Comparison of ENCODE assay signal across 26 mouse cellular contexts in the genomic region with DNA sequence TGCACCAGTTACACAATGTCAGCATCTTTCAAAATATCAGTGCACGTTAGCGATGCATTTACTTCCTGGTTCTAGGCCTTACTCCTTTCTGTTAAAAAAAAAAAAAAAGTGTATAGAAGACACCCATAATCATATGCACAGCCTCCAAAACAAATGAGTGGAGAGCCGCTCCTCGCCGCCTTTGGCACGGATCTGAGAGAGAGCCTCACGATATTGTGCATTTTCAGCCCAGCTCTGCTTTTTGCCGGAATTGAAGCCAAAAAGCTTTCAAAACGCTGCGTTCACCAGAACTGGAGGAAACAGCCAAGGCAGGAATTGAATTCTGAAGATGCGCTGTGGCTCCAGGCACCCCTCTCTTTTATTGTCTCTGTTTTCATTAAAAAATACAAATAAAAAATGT. TPM values are rescaled to one million over a fixed set of nuclear protein-coding genes. Genes with fewer than 3 reads are reported as not detected.
DNase-seq lines count a peak whose midpoint lies in the region; ATAC-seq and TF ChIP-seq lines count a peak whose summit lies in the region.
"Had no signal": no experiment of that assay in that cellular context is flagged by ENCODE, and none has a peak within 500 bp of the region (broad histone marks: within the 10 kb centered on the region; RNA-seq: fewer than 3 reads in every experiment).

No protein-coding gene starts in this region.

- H3K9me3 ChIP-seq in forebrain, embryonic 14.5 days (replicated peaks; ENCODE audit: control insufficient read depth, low read length), result no peaks in the 10 kb centered on the region
- no peaks in the 10 kb centered on the region for H3K9me3 ChIP-seq in forebrain, embryonic 11.5 days (ENCODE audit: control insufficient read depth, low read length)
- no peaks in the 10 kb centered on the region for H3K9me3 ChIP-seq in midbrain, postnatal 0 days (ENCODE audit: low read length)
- H3K9me3 ChIP-seq in midbrain, embryonic 16.5 days (replicated peaks; ENCODE audit: control insufficient read depth, low read length, poor library complexity, severe bottlenecking), result no peaks in the 10 kb centered on the region
- no peaks in the 10 kb centered on the region for H3K9me3 ChIP-seq in forebrain, embryonic 16.5 days (ENCODE audit: control insufficient read depth, low read length)
- H3K9me3 ChIP-seq in kidney, embryonic 14.5 days (ENCODE audit: control insufficient read depth, low read length), result no peaks in the 10 kb centered on the region
- H3K9me3 ChIP-seq: embryonic facial prominence, embryonic 13.5 days; heart, embryonic 15.5 days; hindbrain, embryonic 15.5 days had no signal

- H3K4me2 ChIP-seq in forebrain, embryonic 14.5 days (ENCODE audit: low read length), result no peak overlapping the region
- H3K4me2 ChIP-seq in forebrain, embryonic 11.5 days (ENCODE audit: low read depth, low read length, severe bottlenecking), result no peak overlapping the region
- no peak overlapping the region for H3K4me2 ChIP-seq in midbrain, postnatal 0 days (ENCODE audit: low read depth, low read length, poor library complexity, severe bottlenecking)
- no peak overlapping the region for H3K4me2 ChIP-seq in midbrain, embryonic 16.5 days (ENCODE audit: low read length)
- H3K4me2 ChIP-seq in forebrain, embryonic 16.5 days (ENCODE audit: low read length), result peak overlapping the region; percentile 20; the same call in 1 of the 2 replicates
- no peak overlapping the region for H3K4me2 ChIP-seq in kidney, embryonic 14.5 days (replicated peaks; ENCODE audit: low read depth, low read length)
- H3K4me2 ChIP-seq: embryonic facial prominence, embryonic 13.5 days; heart, embryonic 11.5 days; heart, embryonic 15.5 days; hindbrain, embryonic 15.5 days had no signal

- peaks cover 3% of the 10 kb centered on the region for H3K4me1 ChIP-seq in forebrain, embryonic 14.5 days (ENCODE audit: control insufficient read depth, insufficient read depth, low read length)
- H3K4me1 ChIP-seq in forebrain, embryonic 11.5 days (replicated peaks; ENCODE audit: control insufficient read depth, insufficient read depth, low read length), result no peaks in the 10 kb centered on the region
- H3K4me1 ChIP-seq in midbrain, postnatal 0 days (ENCODE audit: insufficient read depth, low read length), result no peaks in the 10 kb centered on the region
- H3K4me1 ChIP-seq in midbrain, embryonic 16.5 days (ENCODE audit: control insufficient read depth, insufficient read depth, low read length), result no peaks in the 10 kb centered on the region
- H3K4me1 ChIP-seq in forebrain, embryonic 16.5 days (replicated peaks; ENCODE audit: control insufficient read depth, insufficient read depth, low read length), result peaks cover 14% of the 10 kb centered on the region
- no peaks in the 10 kb centered on the region for H3K4me1 ChIP-seq in kidney, embryonic 14.5 days (ENCODE audit: control insufficient read depth, insufficient read depth, low read length)
- H3K4me1 ChIP-seq: embryonic facial prominence, embryonic 13.5 days; hindbrain, embryonic 15.5 days had no signal

- H3K36me3 ChIP-seq in forebrain, embryonic 14.5 days (ENCODE audit: control insufficient read depth, insufficient read depth, low read length), result no peaks in the 10 kb centered on the region
- H3K36me3 ChIP-seq in forebrain, embryonic 11.5 days (ENCODE audit: control insufficient read depth, insufficient read depth, low read length), result no peaks in the 10 kb centered on the region
- no peaks in the 10 kb centered on the region for H3K36me3 ChIP-seq in midbrain, postnatal 0 days (ENCODE audit: insufficient read depth, low read length)
- no peaks in the 10 kb centered on the region for H3K36me3 ChIP-seq in midbrain, embryonic 16.5 days (ENCODE audit: control insufficient read depth, insufficient read depth, low read length)
- H3K36me3 ChIP-seq in forebrain, embryonic 16.5 days (ENCODE audit: control insufficient read depth, insufficient read depth), result no peaks in the 10 kb centered on the region
- no peaks in the 10 kb centered on the region for H3K36me3 ChIP-seq in kidney, embryonic 14.5 days (ENCODE audit: control insufficient read depth, insufficient read depth, low read length)
- H3K36me3 ChIP-seq: embryonic facial prominence, embryonic 13.5 days; heart, embryonic 15.5 days; hindbrain, embryonic 15.5 days had no signal

- H3K27me3 ChIP-seq in forebrain, embryonic 14.5 days (replicated peaks; ENCODE audit: control insufficient read depth, insufficient read depth, low read length), result peaks cover 17% of the 10 kb centered on the region; the same call in 1 of the 2 replicates
- peaks cover 6% of the 10 kb centered on the region for H3K27me3 ChIP-seq in forebrain, embryonic 11.5 days (ENCODE audit: control insufficient read depth, insufficient read depth, low read length)
- H3K27me3 ChIP-seq in midbrain, postnatal 0 days (ENCODE audit: insufficient read depth, low read length), result peaks cover 5% of the 10 kb centered on the region
- H3K27me3 ChIP-seq in midbrain, embryonic 16.5 days (ENCODE audit: control insufficient read depth, insufficient read depth, low read depth, low read length), result peaks cover 6% of the 10 kb centered on the region
- peaks cover 4% of the 10 kb centered on the region; the same call in 1 of the 2 replicates for H3K27me3 ChIP-seq in forebrain, embryonic 16.5 days (replicated peaks; ENCODE audit: control insufficient read depth, insufficient read depth, low read length)
- no peaks in the 10 kb centered on the region; the same call in 1 of the 2 replicates for H3K27me3 ChIP-seq in kidney, embryonic 14.5 days (ENCODE audit: control insufficient read depth, insufficient read depth, low read length)

- peak; percentile 46; the same call in 1 of the 2 replicates for ATAC-seq in forebrain, embryonic 14.5 days
- ATAC-seq in forebrain, embryonic 11.5 days (replicated peaks; ENCODE audit: low FRiP score), result no peak
- ATAC-seq in midbrain, postnatal 0 days (ENCODE audit: low FRiP score), result no peak
- no peak for ATAC-seq in midbrain, embryonic 16.5 days
- peak; percentile 56 for ATAC-seq in forebrain, embryonic 16.5 days
- no peak for ATAC-seq in kidney, embryonic 14.5 days (ENCODE audit: low FRiP score, low TSS enrichment)
- ATAC-seq: activated CD4-positive, CD25-positive, alpha-beta regulatory T cell, adult 4 months; Patski had no signal

- WGBS in forebrain, embryonic 14.5 days, result 50% methylated on average over 11 of the region's 11 CpGs
- WGBS in forebrain, embryonic 11.5 days, result 92% methylated on average over 11 of the region's 11 CpGs
- 56% methylated on average over 11 of the region's 11 CpGs for WGBS in midbrain, postnatal 0 days
- WGBS in midbrain, embryonic 16.5 days, result 65% methylated on average over 11 of the region's 11 CpGs
- WGBS in forebrain, embryonic 16.5 days, result 28% methylated on average over 11 of the region's 11 CpGs
- WGBS in kidney, embryonic 14.5 days, result 91% methylated on average over 11 of the region's 11 CpGs

- no peak overlapping the region for H3K4me3 ChIP-seq in forebrain, embryonic 14.5 days (ENCODE audit: low read depth, low read length)
- H3K4me3 ChIP-seq in forebrain, embryonic 11.5 days (ENCODE audit: low read depth, low read length), result no peak overlapping the region
- H3K4me3 ChIP-seq in midbrain, postnatal 0 days (ENCODE audit: low read depth, low read length), result no peak overlapping the region
- H3K4me3 ChIP-seq in midbrain, embryonic 16.5 days (ENCODE audit: low read depth, low read length), result no peak overlapping the region
- no peak overlapping the region for H3K4me3 ChIP-seq in forebrain, embryonic 16.5 days (replicated peaks; ENCODE audit: low read length)
- no peak overlapping the region for H3K4me3 ChIP-seq in kidney, embryonic 14.5 days (ENCODE audit: low read length)
- H3K4me3 ChIP-seq: embryonic facial prominence, embryonic 13.5 days; heart, adult 2 months; heart, embryonic 15.5 days; hindbrain, embryonic 15.5 days had no signal

- intact Hi-C loops in left cerebral cortex, postnatal 14 days (cut with DNase I), result no loop called here
- intact Hi-C loops in left cerebral cortex, postnatal 10 days (cut with DNase I), result no loop called here

- no peak overlapping the region for H3K9ac ChIP-seq in forebrain, embryonic 14.5 days (ENCODE audit: low read length)
- H3K9ac ChIP-seq in forebrain, embryonic 11.5 days (ENCODE audit: low read length), result no peak overlapping the region
- no peak overlapping the region for H3K9ac ChIP-seq in midbrain, postnatal 0 days (replicated peaks; ENCODE audit: low read length, poor library complexity, severe bottlenecking)
- H3K9ac ChIP-seq in midbrain, embryonic 16.5 days (ENCODE audit: low read depth, low read length), result no peak overlapping the region
- peak overlapping the region; percentile 24; the same call in 1 of the 2 replicates for H3K9ac ChIP-seq in forebrain, embryonic 16.5 days (replicated peaks; ENCODE audit: low read depth, low read length)
- no peak overlapping the region for H3K9ac ChIP-seq in kidney, embryonic 14.5 days (ENCODE audit: low read depth, low read length)
- H3K9ac ChIP-seq: embryonic facial prominence, embryonic 13.5 days; heart, embryonic 15.5 days; hindbrain, embryonic 15.5 days had no signal

- no peak for TF ChIP-seq CTCF in midbrain, postnatal 0 days (IDR thresholded peaks at IDR 0.05)

- peak; percentile 73 for DNase-seq in forebrain, embryonic 14.5 days (ENCODE audit: low spot score)
- DNase-seq in forebrain, embryonic 11.5 days (ENCODE audit: low spot score), result no peak
- peak; percentile 23 to 28 for DNase-seq in left cerebral cortex, postnatal 14 days (ENCODE audit: low spot score in 2 of 2)
- DNase-seq in left cerebral cortex, postnatal 10 days (ENCODE audit: extremely low spot score in 1 of 2, low spot score in 2 of 2), result no peak
- DNase-seq in midbrain, postnatal 0 days (ENCODE audit: low spot score), result peak; percentile 44
- DNase-seq: adrenal gland, postnatal 14 days; gastrocnemius, postnatal 14 days; heart, adult 2 months; heart, postnatal 14 days; kidney, adult 11 months had no signal

- no peak overlapping the region for H3K27ac ChIP-seq in forebrain, embryonic 14.5 days (ENCODE audit: low read depth, low read length)
- no peak overlapping the region for H3K27ac ChIP-seq in forebrain, embryonic 11.5 days (ENCODE audit: low read depth, low read length)
- no peak overlapping the region for H3K27ac ChIP-seq in midbrain, postnatal 0 days (ENCODE audit: low read depth, low read length)
- H3K27ac ChIP-seq in midbrain, embryonic 16.5 days (ENCODE audit: low read length), result no peak overlapping the region
- peak overlapping the region; percentile 52 for H3K27ac ChIP-seq in forebrain, embryonic 16.5 days (ENCODE audit: low read length)
- H3K27ac ChIP-seq in kidney, embryonic 14.5 days (ENCODE audit: low read depth, low read length), result no peak overlapping the region
- H3K27ac ChIP-seq: embryonic facial prominence, embryonic 13.5 days; heart, adult 2 months; heart, embryonic 15.5 days; hindbrain, embryonic 15.5 days had no signal

RNA-seq across cellular contexts. Expression of a gene that starts 48.2 kb away (rescaled TPM):
- 5.7 and 6.1 TPM in 2 replicates for polyA plus RNA-seq in forebrain, embryonic 14.5 days (2014; fragmentation: Nextera tagmentation; extraction: Ambion mirVana)
- 11.3 and 12.4 TPM in 2 replicates for polyA plus RNA-seq in forebrain, embryonic 11.5 days (2014; fragmentation: Nextera tagmentation; extraction: Ambion mirVana)
- total RNA-seq in left cerebral cortex, postnatal 14 days (2021), result 10 to 100 TPM in 1 of 2 experiments, 1 to 10 TPM in 1; 6.1 to 10.4 TPM
- 1 to 10 TPM; 8.4 to 9.0 TPM for total RNA-seq in left cerebral cortex, postnatal 10 days (2021)
- 16.8 and 17.7 TPM in 2 replicates for total RNA-seq in midbrain, postnatal 0 days (2014; rRNA removed)
- polyA plus RNA-seq in midbrain, postnatal 0 days (2015; fragmentation: Nextera tagmentation; extraction: Ambion mirVana), result 1.6 and 2.6 TPM in 2 replicates
- polyA plus RNA-seq in midbrain, embryonic 16.5 days (2015; fragmentation: Nextera tagmentation; extraction: Ambion mirVana), result 1.6 and 2.2 TPM in 2 replicates
- 4.4 and 4.5 TPM in 2 replicates for polyA plus RNA-seq in forebrain, embryonic 16.5 days (2015; fragmentation: Nextera tagmentation; extraction: Ambion mirVana)
- not detected in 2 replicates for polyA plus RNA-seq in kidney, embryonic 14.5 days (2014; fragmentation: Nextera tagmentation; extraction: Ambion mirVana)
- total RNA-seq: adrenal gland, adult 18-20 months; adrenal gland, postnatal 14 days; CH12.LX; common myeloid progenitor, adult 5-6 weeks; gastrocnemius, adult 18-20 months; gastrocnemius, postnatal 14 days; heart, adult 2 months; heart, postnatal 14 days; hematopoietic stem cell, adult 5-6 weeks had no signal
- polyA plus RNA-seq: activated CD4-positive, CD25-positive, alpha-beta regulatory T cell, adult 4 months; embryonic facial prominence, embryonic 13.5 days; gonadal fat pad, adult 2 months; heart, adult 2 months; heart, embryonic 11.5 days; heart, embryonic 15.5 days; intestine, embryonic 14.5 days; Patski had no signal

Comparison
In these comparisons a context has a peak if more than half of its experiments do, and no peak if none do; other contexts are left out.
1. ATAC-seq: peak in forebrain, embryonic 14.5 days (single experiment) and forebrain, embryonic 16.5 days (single experiment); none in forebrain, embryonic 11.5 days (single experiment), midbrain, postnatal 0 days (single experiment), midbrain, embryonic 16.5 days (single experiment) and kidney, embryonic 14.5 days (single experiment).
2. DNase-seq: peak in forebrain, embryonic 14.5 days (single experiment), left cerebral cortex, postnatal 14 days (2 of 2) and midbrain, postnatal 0 days (single experiment); none in forebrain, embryonic 11.5 days (single experiment) and left cerebral cortex, postnatal 10 days (0 of 2).